ENCODE assay signal across 26 mouse cellular contexts in the genomic region with DNA sequence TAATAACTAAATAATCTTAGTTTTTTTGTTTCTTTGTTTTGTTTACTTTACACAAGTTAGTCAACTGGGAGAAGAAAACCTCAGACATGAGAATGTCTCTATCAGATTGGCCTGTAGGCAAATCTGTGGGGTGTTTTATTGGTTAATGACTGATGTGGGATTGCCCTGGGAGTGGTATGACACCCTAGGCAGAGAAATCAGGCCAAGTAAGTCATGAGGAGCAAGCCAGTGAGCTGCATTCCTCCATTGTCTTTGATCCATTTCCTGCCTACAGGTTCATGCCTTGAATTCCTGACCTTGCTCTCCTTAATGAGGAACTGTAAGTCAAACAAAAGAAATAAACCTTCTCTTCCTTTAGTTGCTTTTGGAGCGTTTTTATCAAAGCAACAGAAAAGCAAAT.
DNase-seq lines count a peak whose midpoint lies in the region; ATAC-seq and TF ChIP-seq lines count a peak whose summit lies in the region.
"Had no signal": no experiment of that assay in that cellular context is flagged by ENCODE, and none has a peak within 500 bp of the region (broad histone marks: within the 10 kb centered on the region; RNA-seq: fewer than 3 reads in every experiment).

No protein-coding gene starts in this region.

- H3K4me3 ChIP-seq in intestine, embryonic 14.5 days (ENCODE audit: low read depth, low read length), result no peak overlapping the region
- H3K4me3 ChIP-seq in intestine, embryonic 15.5 days (replicated peaks), result no peak overlapping the region
- H3K4me3 ChIP-seq: embryonic facial prominence, embryonic 10.5 days; embryonic facial prominence, embryonic 12.5 days; forebrain, embryonic 13.5 days; forebrain, embryonic 15.5 days had no signal

- CTCF ChIA-PET in Patski (lab: Charles Lee), result no interaction called here

- H3K36me3 ChIP-seq in intestine, embryonic 14.5 days (ENCODE audit: control insufficient read depth, insufficient read depth, low read length), result no peaks in the 10 kb centered on the region
- H3K36me3 ChIP-seq in intestine, embryonic 15.5 days, result no peaks in the 10 kb centered on the region
- H3K36me3 ChIP-seq: embryonic facial prominence, embryonic 10.5 days; embryonic facial prominence, embryonic 12.5 days; forebrain, embryonic 15.5 days; G1E had no signal

- POLR2A ChIA-PET in Patski (lab: Charles Lee), result no interaction called here

- no peak for ATAC-seq in intestine, embryonic 14.5 days (replicated peaks; ENCODE audit: low FRiP score, low TSS enrichment, low read depth)
- ATAC-seq in intestine, embryonic 15.5 days, result no peak
- peak; percentile 35 for ATAC-seq in Patski
- ATAC-seq: activated CD4-positive, CD25-positive, alpha-beta regulatory T cell, adult 4 months; CD4-positive, CD25-positive, alpha-beta regulatory T cell, adult 4 months; forebrain, embryonic 13.5 days; forebrain, embryonic 15.5 days; forebrain, postnatal 0 days had no signal

- TF ChIP-seq CTCF in Patski (IDR thresholded peaks at IDR 0.05), result no peak

- DNase-seq in intestine, embryonic 14.5 days (ENCODE audit: low spot score), result peak; percentile 21
- DNase-seq in kidney, adult 9 months, result peak; percentile 60
- DNase-seq in kidney, postnatal 4 days, result no peak
- peak; percentile 24 to 39 for DNase-seq in kidney, postnatal 36 days
- no peak for DNase-seq in kidney, adult 18-20 months
- DNase-seq in Patski (ENCODE audit: low read depth, low spot score), result peak; percentile 75
- no peak for DNase-seq in embryo, embryonic 10.5 days (ENCODE audit: low spot score)
- DNase-seq: adrenal gland, postnatal 10 days; adrenal gland, postnatal 25 days; B cell, adult 2 months; cerebellum, adult 11 months; cerebellum, adult 18-20 months; cerebellum, adult 8-10 months; cerebellum, adult 9-11 months; cerebellum, postnatal 14 days; cerebellum, postnatal 36 days; forebrain, postnatal 0 days had no signal

- H3K9ac ChIP-seq in intestine, embryonic 14.5 days (ENCODE audit: low read length), result no peak overlapping the region
- no peak overlapping the region for H3K9ac ChIP-seq in intestine, embryonic 15.5 days
- H3K9ac ChIP-seq: embryonic facial prominence, embryonic 12.5 days; forebrain, embryonic 13.5 days; forebrain, embryonic 15.5 days; forebrain, postnatal 0 days had no signal

- H3K27me3 ChIP-seq in intestine, embryonic 14.5 days (replicated peaks; ENCODE audit: control insufficient read depth, insufficient read depth, low read length), result no peaks in the 10 kb centered on the region
- H3K27me3 ChIP-seq in intestine, embryonic 15.5 days (replicated peaks), result no peaks in the 10 kb centered on the region
- H3K27me3 ChIP-seq in Patski, result no peaks in the 10 kb centered on the region
- H3K27me3 ChIP-seq: CH12.LX; embryonic facial prominence, embryonic 12.5 days; forebrain, embryonic 13.5 days; forebrain, embryonic 15.5 days had no signal

- 61% methylated on average over 1 of the region's 1 CpGs for WGBS in intestine, embryonic 14.5 days
- 76% methylated on average over 1 of the region's 1 CpGs for WGBS in intestine, embryonic 15.5 days

- in situ Hi-C loops in Patski (cut with MboI; ENCODE audit: low pct_unique_long_range_greater_than_20kb), result no loop called here

- H3K27ac ChIP-seq in intestine, embryonic 14.5 days (ENCODE audit: low read depth), result no peak overlapping the region
- no peak overlapping the region for H3K27ac ChIP-seq in intestine, embryonic 15.5 days
- H3K27ac ChIP-seq: embryonic facial prominence, embryonic 10.5 days; embryonic facial prominence, embryonic 12.5 days; forebrain, embryonic 13.5 days; forebrain, embryonic 15.5 days had no signal

- no peak overlapping the region for H3K4me2 ChIP-seq in intestine, embryonic 14.5 days (ENCODE audit: low read length)
- no peak overlapping the region for H3K4me2 ChIP-seq in intestine, embryonic 15.5 days (replicated peaks)
- H3K4me2 ChIP-seq: embryonic facial prominence, embryonic 12.5 days; forebrain, embryonic 13.5 days; forebrain, embryonic 15.5 days had no signal

- H3K4me1 ChIP-seq in intestine, embryonic 14.5 days (replicated peaks; ENCODE audit: control insufficient read depth, insufficient read depth, low read length), result no peaks in the 10 kb centered on the region
- no peaks in the 10 kb centered on the region for H3K4me1 ChIP-seq in intestine, embryonic 15.5 days (replicated peaks)
- H3K4me1 ChIP-seq: embryonic facial prominence, embryonic 10.5 days; embryonic facial prominence, embryonic 12.5 days; forebrain, embryonic 13.5 days; forebrain, embryonic 15.5 days had no signal

- no peaks in the 10 kb centered on the region for H3K9me3 ChIP-seq in intestine, embryonic 14.5 days (ENCODE audit: control insufficient read depth, low read length)
- no peaks in the 10 kb centered on the region for H3K9me3 ChIP-seq in intestine, embryonic 15.5 days
- H3K9me3 ChIP-seq: embryonic facial prominence, embryonic 10.5 days; embryonic facial prominence, embryonic 12.5 days; forebrain, embryonic 13.5 days; forebrain, embryonic 15.5 days; G1E had no signal

Comparison
In these comparisons a context has a peak if more than half of its experiments do, and no peak if none do; other contexts are left out.
1. DNase-seq: peak in intestine, embryonic 14.5 days (single experiment), kidney, adult 9 months (single experiment), kidney, postnatal 36 days (2 of 2) and Patski (single experiment); none in kidney, postnatal 4 days (0 of 2), kidney, adult 18-20 months (single experiment) and embryo, embryonic 10.5 days (single experiment).